In genomic region chr11:109347242-109347959, GRCm38 (mm10) we compare ENCODE assay signal across 8 mouse cellular contexts. TPM values are rescaled to one million over a fixed set of nuclear protein-coding genes. Genes with fewer than 3 reads are reported as not detected.
DNase-seq lines count a peak whose midpoint lies in the region; ATAC-seq lines count a peak whose summit lies in the region.

No protein-coding gene starts in this region.

- ATAC-seq in frontal cortex, adult (ENCODE audit: low TSS enrichment) = peak; percentile 83

- intact Hi-C loops in heart, postnatal 25 days (cut with DNase I) = loop anchor here (5.0 kb wide), 1 partner anchor 75 kb away; no protein-coding TSS in a partner anchor

- DNase-seq in CD8-positive naive resting alpha-beta T cell, adult 2 months (ENCODE audit: low read depth in 2 of 2, low spot score in 2 of 2) = peak; percentile 20 to 26
- peak; percentile 65 to 76 for DNase-seq in adrenal gland, postnatal 4 days (ENCODE audit: low spot score in 2 of 2)
- peak; percentile 74 for DNase-seq in heart, postnatal 25 days (ENCODE audit: low spot score)
- peak; percentile 89 for DNase-seq in layer of hippocampus, adult 9-11 months
- DNase-seq in lung, postnatal 10 days = peak; percentile 97
- DNase-seq in right cerebral cortex, adult 2 months (ENCODE audit: low spot score in 2 of 2) = peak; percentile 58 to 75
- DNase-seq in urinary bladder, postnatal 25 days (ENCODE audit: low spot score) = peak; percentile 63

RNA-seq across cellular contexts. Expression of gene Gna13, which starts 15.2 kb away (rescaled TPM):
- 10 to 100 TPM; 75.1 to 78.2 TPM for total RNA-seq in adrenal gland, postnatal 4 days (2021)
- total RNA-seq in heart, postnatal 25 days (2021) = 10 to 100 TPM; 30.3 to 30.6 TPM

RNA-seq across cellular contexts. Expression of gene Rgs9, which starts 49.5 kb away (rescaled TPM):
- total RNA-seq in adrenal gland, postnatal 4 days (2021) = 10 to 100 TPM; 10.8 to 11.3 TPM
- total RNA-seq in heart, postnatal 25 days (2021) = under 1 TPM; 0.10 to 0.14 TPM

Comparison
In these comparisons a context has a peak if more than half of its experiments do, and no peak if none do; other contexts are left out.
1. Peak in every context shown above with its lines: DNase-seq and ATAC-seq.
2. DNase-seq: peak in every context shown above with its lines; median percentile 97 in lung, postnatal 10 days; 89 in layer of hippocampus, adult 9-11 months; 74 in heart, postnatal 25 days; 70 in adrenal gland, postnatal 4 days; 66 in right cerebral cortex, adult 2 months; 63 in urinary bladder, postnatal 25 days; 23 in CD8-positive naive resting alpha-beta T cell, adult 2 months.
3. RNA of gene Rgs9, which starts 49.5 kb away (total RNA-seq): 10.8 to 11.3 TPM in adrenal gland, postnatal 4 days; 0.10 to 0.14 TPM in heart, postnatal 25 days; every median in the first group is over 10 times any median in the second.